Mouse (Mus musculus): Measurements from ENCODE around the gene Mcm9. TPM values are rescaled to one million over a fixed set of nuclear protein-coding genes. Genes with fewer than 3 reads are reported as not detected.

The Mcm9 gene
- total RNA-seq, 2 experiments from 2014 or later: 7.9 to 9.3 TPM

DNA sequence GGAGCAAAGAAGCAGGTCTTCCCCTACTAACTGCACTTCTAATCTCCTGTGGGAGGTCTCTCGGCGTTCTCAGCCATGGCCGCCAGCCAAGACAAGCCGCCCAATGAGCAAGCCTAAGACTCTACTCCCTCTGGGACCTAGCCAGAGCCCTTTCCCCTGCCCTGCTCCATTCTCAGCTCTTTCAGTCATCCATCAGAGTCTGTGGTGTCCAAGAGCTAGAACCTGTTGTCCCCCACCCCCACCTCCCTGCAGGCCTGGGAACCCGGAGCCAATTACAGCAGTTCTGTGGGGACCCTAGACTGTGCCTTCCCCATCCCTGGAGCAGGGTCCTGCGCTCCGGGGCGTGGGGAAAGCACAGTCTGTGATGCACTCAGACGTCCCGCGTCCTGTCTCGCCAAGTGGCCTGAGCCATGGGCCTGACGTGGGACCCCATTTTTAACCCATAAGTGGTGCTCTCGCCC lies 49.6 kb downstream of the Mcm9 start:
- peak in 1 of 2 experiments; percentile 58 for DNase-seq (ENCODE audit: low spot score in 2 of 2)

DNA sequence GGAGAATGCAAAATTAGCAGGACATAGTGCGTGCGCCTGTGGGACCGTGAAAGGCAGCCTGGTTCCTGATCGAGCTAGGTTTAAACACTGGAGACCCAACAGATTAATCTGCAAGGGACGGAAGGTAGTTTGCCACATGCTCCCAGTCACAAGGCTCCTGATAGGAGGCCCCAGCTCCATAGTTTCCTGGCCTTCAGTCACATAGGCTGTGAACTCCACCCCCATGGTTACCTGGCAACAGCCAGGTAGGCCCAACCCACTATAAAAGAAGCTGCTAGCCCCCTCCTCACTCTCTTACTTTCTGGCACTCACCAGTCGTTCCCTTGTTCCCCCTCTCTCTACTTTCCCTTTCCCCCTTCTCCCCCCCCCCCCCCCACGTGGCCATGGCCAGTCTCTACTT lies 50.1 kb downstream of the Mcm9 start:
- no peak for DNase-seq (ENCODE audit: low spot score in 2 of 2)

DNA sequence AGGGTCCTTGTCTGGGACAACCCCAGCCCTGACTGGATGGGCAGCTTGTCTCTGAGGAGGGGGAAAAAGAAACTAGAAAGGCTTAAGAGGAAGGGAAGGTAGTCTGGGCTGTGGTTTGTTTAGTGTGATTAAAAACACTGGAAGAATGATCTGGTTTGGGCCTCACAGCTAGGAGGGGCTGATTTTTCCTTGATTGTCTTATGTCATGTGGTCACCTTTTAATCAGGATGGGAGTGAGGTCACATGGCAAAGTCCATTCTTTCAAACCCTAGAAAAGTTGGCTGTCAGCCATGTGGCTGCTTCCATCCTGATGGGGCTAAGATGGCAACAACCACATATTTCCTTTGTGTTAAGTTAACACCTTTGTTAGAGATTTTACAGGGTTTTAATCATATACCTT lies 61.7 kb downstream of the Mcm9 start:
- no peak for DNase-seq (ENCODE audit: low spot score in 2 of 2)

DNA sequence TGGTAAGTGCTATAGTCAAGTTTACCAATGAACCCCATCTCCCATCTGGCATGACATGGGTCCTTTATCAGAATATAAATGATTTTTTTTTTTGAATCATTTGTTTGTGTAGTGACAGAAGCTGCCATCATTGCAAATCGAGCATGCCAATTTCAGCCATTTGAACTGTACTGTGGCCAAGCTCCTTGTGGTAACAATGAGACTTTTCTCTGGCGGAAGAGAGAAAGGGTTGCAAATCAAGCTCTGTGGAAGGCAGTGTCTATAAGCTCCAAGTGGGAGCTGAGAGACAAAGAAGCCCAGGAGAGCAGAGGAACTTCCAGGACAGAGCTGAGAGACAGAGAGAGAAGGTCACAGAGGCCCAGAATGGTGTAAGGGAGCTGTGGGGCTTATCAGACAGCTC lies 64.7 kb downstream of the Mcm9 start:
- no peak for DNase-seq (ENCODE audit: low spot score in 2 of 2)

DNA sequence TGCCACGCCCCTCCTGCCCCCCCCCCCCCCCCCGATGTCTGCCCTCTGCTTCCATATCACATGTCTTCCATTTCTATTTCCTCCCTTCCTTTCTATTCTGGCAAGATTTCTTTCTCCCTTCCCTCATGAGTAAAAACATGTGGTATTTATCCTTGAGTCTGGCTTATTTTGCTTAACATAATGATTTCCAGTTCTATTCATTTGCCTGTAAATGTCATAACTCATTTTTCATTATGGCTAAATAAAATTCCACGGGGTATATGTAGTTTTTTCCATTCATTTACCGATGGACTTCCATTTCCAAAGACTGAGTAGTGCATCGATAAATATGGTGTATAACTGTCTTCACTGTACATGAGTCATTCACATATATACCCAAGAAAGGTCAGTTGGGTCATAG lies 68.2 kb downstream of the Mcm9 start:
- DNase-seq (ENCODE audit: low spot score in 2 of 2): no peak

DNA sequence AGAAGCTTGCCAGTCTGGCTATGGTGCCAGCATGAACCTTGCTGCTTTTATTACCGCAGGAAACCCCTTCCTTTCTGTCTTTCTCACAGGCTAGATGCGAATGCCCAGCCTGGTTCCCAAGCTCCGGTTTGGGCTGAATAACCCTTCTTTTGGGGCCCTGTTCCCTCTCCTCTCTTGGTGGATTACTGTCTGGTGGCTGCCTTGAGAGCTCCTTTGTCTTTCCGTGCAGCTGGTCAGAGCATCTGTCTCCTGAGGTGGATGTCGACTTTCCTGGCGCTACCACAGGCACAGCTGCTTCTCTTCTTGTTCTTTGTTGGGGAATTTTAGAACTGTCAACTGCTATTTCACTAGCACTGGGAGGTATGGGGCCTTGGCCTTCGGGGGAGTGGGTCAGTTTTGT lies 92.6 kb downstream of the Mcm9 start:
- DNase-seq (ENCODE audit: low spot score in 2 of 2): no peak

DNA sequence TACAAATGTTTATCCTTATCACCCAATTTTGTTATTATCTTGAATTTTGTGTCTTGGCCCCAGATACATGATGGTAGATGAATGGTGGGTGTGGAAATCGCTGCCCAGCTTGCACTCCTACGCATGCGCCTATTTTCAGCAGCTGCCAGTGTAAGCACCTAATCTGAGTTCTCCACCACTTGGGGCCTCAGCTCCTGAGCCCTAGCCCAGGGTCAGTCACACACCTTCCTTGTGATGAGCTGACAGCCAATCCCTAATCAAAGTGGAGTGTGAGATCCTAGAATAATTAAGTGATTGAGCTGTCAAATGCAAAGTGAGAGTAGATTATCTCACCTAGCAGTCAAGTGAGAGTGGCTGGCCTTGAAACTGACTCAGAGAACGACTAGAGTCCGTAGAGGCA lies 97.9 kb downstream of the Mcm9 start:
- DNase-seq (ENCODE audit: low spot score in 2 of 2): no peak

DNA sequence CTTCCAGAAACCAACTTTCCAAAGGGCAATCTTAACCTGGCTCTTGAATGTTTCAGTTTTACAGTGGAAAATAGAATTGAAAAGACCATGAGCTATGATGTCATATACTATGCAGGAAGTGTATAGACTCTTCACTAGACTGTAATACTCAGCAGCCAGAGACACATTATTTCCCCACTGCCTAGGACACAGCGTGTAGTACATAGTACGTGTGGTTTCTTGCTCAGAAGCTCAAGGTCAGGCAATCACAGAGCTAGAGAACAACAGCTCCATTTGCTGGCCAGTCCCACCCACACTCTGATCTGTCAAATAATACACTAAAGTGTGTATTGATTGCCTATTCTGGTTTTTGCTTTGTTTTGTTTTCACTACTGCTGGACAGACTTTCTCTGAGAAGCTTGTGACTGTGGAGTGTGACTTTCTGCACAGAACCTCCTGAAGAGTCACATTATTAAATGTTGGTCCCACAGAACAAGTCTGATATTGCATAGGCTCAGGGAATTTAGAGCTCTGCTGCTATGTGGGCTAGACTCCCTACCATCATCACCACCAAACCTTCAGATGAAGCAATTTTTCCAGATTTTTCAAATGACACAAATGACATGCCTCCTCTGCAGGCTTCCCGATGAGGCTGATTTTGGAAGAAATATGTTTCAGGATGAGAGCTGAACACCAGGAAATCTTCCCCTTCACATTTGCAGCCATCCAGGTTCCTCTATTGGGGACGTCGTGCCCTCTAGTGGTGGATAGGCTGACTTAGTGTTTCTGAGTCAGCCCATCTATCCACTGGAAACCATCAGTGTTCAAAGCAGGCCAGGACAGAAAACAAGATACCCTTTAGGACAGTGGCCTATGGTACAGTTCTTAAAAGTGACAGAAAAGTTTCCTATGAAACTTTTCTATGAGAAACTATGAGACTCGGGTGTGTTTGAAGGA lies 102.1 kb downstream of the Mcm9 start:
- DNase-seq (ENCODE audit: low spot score in 2 of 2): peak in 1 of 2 experiments; percentile 69

DNA sequence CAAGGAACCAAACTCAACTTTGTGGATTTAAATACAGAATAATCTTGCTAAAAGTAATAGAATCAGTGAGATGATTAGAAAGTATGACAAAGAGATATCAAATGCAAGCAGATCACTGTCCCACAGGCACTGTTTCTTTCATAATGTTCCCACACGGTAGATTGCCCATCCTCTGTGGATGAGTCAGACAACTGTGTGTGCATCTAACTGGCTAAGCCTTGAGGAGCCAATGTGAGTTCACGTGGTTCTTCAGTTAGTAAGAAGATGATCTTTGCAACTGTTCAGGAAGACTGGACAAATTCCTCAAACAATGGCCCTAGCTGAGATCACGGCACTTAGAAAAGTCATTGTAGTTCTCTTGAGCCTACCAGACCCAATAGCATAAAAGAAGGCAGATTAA lies 102.9 kb downstream of the Mcm9 start:
- DNase-seq (ENCODE audit: low spot score in 2 of 2): no peak

DNA sequence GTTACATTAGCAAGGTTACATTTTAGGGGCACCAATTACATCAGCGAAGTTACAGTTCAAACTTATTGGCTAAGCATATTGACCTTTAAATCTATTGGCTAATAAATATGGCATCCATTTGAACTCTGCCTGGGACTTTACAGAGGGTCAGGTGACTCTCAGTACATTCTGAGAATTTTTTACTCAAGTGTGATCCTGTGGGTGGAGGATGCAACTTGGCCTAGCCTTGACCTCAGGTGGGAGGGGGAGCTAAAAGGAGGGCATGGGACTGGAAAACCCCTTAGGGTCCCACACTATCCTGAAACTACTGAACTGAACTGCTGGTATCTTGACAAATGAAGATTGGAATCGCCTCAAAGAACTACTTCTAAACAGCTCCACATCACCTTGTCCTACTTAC lies 103.9 kb downstream of the Mcm9 start:
- DNase-seq (ENCODE audit: low spot score in 2 of 2): no peak

DNA sequence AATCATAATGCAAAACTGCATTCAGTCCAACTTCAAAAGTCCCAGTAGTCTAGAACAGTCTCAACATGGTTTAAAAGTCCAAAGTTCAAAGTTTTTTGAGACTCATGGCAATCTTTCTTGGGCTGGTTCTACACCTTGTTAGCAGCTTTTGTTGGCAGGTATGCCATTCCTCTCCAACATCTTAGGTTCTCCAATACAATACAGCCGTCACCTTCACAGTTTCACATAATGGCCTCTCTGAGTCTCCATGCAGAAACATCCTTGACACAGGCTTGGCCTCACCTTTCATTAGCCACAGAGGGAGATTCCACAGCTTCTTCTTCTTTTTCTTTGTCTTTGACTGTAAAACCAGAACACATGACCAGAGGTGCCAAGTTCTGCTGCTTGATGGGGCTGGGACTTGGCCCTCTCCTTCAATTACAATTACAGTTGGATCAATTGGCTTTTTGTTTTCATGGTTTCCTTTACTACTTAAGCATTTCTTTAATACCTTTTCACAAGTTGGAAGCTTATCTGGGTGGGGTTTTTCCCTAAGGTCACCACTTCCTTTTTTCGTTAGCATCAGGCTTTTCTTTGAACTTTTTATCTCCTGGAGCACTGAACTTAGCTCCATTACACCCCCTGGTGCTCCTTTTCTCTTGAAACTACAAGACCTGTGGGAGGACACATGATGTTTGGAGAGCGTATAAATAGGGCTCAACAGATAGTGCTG lies 104.8 kb downstream of the Mcm9 start:
- DNase-seq (ENCODE audit: low spot score in 2 of 2): no peak

DNA sequence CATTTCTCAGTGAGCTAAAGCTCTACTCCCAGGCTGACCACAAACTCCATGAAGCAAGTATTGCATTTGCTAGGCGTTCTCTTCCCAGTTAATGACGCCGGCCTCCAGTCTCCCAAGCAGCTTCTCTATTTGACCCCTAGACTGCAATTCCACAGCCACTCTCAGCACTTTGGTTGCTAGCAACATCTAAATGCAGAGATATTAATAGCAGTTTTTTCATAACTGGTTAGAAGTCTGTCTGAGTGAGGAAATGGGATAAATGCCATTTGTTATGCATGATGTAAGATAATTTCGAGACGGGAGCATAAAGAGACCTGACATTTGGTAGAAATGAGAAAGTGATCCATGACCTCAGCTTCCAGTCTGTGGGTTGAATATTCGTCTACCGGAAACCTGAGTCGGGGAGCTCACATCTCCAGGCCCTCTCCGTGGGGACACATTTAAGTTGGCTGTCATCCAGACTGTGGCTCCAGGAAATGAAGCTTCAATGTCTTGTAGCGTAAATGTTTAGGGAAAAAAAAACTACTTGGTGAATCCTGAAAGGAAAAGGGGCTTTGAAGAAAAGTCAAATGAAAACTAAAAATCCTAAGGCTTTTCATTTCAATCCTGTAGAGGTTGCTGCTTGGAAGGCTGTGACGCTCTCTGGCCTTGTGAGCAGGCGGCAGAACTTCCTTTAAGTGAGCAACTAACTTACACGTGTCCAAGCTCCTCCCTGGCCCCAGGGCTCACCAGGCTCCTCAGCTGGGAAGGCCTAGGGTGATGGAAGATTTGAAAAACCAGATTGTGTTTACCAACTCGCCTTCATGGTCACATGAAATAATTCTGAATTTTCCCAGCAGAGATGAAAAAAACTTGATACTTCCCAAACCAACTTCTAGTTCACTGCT lies 110.9 kb downstream of the Mcm9 start:
- peak in 1 of 2 experiments; percentile 38 for DNase-seq (ENCODE audit: low spot score in 2 of 2)

DNA sequence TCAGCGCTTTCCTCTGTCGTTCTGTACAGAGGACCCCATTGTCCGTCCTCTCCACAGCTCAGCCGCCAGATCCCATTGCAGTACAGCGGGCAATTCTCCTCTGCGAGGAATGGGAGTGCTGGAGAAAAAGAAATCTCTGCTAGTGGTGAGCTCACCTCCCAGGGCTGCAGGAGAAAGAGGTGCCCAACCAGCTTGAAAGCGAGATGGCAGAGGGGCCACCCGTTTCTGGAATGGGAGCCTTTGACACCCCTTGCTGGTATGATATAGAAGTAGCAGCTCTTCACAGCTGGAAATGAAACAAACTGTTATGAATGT lies 111.7 kb downstream of the Mcm9 start:
- no peak for DNase-seq (ENCODE audit: low spot score in 2 of 2)

DNA sequence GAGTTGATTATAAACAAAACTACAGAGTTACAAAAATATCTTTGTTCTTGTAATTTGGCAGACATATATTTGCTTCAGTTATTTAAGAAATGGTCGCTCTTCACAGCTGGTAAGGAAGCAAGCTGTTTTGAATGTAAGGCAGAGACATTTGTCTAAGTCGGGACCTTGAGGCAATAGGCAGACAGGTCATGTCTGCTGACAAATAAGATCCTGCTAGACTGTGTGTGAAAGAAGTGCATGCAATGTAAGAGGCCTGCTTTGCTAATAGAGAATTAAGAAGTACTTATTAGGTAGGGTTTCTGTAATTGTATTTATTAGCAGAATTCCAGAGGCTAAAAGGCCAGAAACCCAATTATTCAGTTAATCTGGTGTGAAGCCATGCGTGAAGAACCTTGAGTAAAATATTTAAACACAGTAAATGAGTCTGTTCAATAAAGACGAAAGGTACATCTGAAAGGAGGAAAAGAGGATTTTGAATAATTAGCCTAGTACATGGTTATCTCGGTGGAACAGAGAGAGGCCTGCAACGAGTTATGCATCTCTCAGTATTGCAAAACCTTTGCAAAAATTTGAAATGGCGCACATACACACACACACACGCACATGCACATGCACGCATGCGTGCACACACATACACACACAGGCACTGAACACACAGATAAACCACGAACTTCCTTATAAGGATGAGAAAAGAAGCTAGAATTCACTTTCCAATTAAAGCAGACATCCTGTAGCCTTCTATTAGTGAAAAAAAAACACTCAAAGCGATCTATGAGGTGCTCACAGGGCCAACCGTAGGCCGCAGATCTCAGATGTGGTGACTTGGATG lies 112.3 kb downstream of the Mcm9 start:
- no peak for DNase-seq (ENCODE audit: low spot score in 2 of 2)

DNA sequence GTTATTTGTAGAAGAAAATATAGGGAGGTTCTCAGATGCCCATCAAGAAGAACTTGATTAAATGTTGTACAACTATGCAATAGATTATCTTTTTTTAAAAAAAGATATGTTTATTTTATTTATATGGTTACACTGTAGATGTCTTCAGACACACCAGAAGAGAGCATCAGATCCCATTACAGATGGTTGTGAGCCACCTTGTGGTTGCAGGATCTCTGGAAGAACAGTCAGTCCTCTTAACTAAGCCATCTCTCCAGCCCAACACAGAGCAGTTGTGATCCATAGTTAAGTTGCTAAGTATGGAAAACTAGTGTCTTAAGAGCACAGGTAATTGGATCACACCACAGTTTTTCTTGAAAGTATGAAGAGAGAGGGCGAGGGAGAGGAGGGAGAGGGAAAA lies 117.7 kb downstream of the Mcm9 start:
- DNase-seq (ENCODE audit: low spot score in 2 of 2): no peak

DNA sequence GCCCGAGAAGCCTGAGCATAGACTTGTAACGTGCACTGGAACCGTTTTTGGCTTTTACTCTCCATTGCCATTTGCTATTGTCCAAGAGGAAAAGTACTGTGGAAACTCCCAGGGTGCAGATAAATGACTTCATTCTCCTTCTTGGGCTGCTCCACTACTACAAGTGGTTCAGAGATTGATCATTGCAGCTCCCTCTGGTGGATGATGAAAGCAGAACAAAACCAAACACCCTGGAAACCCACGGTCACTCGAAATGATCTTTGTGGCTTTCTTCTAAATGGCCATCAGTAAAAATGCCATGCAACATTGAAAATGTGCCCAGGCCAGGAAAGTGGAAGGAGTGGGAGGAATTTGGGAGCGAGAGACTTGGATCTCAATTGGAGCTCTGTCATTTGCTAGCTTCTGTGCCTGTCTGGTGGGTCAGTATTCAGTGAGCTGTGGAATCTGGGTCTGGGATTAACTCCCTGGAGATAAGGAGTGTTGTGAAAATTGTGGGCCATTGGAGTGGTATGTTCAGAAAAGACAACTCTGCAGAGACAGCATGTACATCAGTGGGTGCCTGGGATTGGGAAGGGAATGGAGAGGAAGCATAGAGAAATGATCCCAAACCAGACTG lies 121.0 kb downstream of the Mcm9 start:
- peak in 1 of 2 experiments; percentile 57 for DNase-seq (ENCODE audit: low spot score in 2 of 2)

DNA sequence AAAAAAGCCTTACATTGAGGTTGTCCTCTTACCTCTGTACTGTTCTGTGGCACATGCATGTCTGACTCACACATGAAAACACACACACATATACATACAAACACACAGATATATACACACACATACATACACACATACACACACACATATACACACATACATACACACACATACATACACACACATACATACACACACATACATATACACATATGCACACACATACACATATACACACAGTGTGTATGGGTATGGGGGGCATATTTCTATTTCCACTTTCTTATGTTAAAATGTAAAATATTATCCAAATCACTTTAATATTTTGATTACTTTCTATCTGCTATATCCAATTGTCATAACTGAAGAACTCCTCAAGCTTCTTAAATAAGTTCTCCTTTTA lies 121.6 kb downstream of the Mcm9 start:
- no peak for DNase-seq (ENCODE audit: low spot score in 2 of 2)

DNA sequence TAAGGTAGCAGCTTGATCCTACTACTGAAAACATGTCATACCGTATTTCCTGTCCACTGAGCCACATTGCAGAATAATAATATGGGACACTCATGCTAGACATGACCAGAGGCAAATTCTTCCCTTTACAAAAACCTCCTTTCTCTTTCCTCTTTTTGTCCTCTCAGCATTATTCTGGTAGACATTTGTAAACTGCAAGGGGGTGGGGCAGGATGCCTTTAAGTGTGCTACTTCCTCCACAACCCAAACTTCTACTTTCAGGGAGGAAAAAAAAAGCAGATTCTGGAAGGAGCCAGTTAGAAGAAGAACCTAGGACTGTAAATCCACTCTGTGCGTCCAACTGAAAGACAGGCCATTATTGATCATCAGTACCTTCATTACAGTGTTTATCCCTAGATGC lies 124.7 kb downstream of the Mcm9 start:
- DNase-seq (ENCODE audit: low spot score in 2 of 2): no peak

DNA sequence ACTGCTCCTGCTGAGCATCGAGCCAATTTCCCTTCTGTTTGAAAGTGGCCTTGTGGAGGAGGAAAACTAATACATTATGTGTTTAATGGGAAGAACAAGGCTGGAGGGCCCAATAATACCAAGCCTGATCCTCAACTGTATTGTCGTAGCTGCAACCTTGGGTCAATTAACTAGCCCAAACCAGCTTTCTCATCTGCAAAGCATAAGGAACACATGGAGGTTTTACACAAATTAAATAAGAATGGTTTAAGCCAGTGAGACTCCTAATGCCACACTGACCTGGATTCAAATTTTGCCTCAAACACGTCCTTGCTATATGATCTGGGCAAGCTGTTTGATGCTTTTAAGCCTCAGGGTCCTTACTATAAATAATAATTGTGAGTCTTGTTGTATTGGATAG lies 125.2 kb downstream of the Mcm9 start:
- no peak for DNase-seq (ENCODE audit: low spot score in 2 of 2)

All from gastrocnemius, postnatal 4 days (tissue).